Mouse (Mus musculus) intestine, embryonic 14.5 days (tissue): ENCODE measurements around the gene Mfsd11. TPM values are rescaled to one million over a fixed set of nuclear protein-coding genes. Genes with fewer than 3 reads are reported as not detected.
"Not testable (repeated sequence)": the region's sequence is repeated elsewhere in the genome, so short reads cannot be mapped to it uniquely, and the experiment has no call there.

Experiments used
- ATAC-seq: fragments of 200-750 bp; cut with Nextera tagmentation; replicated peaks from 2 replicates; pipeline ENCODE4 v1.8.0; 2017; ENCODE audit warnings: low read depth, moderate number of reproducible peaks, moderate TSS enrichment, moderate library complexity; ENCODE audit not compliant: low FRiP score, low TSS enrichment
- DNase-seq: peaks from one replicate; pipeline ENCODE4 v3.0.0-alpha.2; 2018; ENCODE audit warnings: low spot score
- H3K27ac ChIP-seq: fragments of 300-500 bp; sonication (generic); 2 replicates; pipeline ENCODE4 v1.5.1; 2014; ENCODE audit warnings: low read depth, mild to moderate bottlenecking, control low read depth
- H3K27me3 ChIP-seq: fragments of 300-500 bp; sonication (generic); replicated peaks from 2 replicates; pipeline ENCODE4 v1.6.1; 2014; ENCODE audit warnings: low read length, control low read depth; ENCODE audit not compliant: control insufficient read depth, insufficient read depth
- H3K36me3 ChIP-seq: fragments of 300-500 bp; sonication (generic); 2 replicates; pipeline ENCODE4 v1.6.1; 2014; ENCODE audit warnings: low read length, control low read depth; ENCODE audit not compliant: control insufficient read depth, insufficient read depth
- H3K4me1 ChIP-seq: fragments of 300-500 bp; sonication (generic); replicated peaks from 2 replicates; pipeline ENCODE4 v1.6.1; 2014; ENCODE audit warnings: low read length, control low read depth, mixed read lengths; ENCODE audit not compliant: control insufficient read depth, insufficient read depth
- H3K4me2 ChIP-seq: fragments of 300-500 bp; sonication (generic); 2 replicates; pipeline ENCODE4 v1.6.1; 2014; ENCODE audit warnings: low read length
- H3K4me3 ChIP-seq: fragments of 300-500 bp; sonication (generic); 2 replicates; pipeline ENCODE4 v1.5.1; 2014; ENCODE audit warnings: low read depth, low read length, control low read depth, mixed read lengths
- H3K9ac ChIP-seq: fragments of 300-500 bp; sonication (generic); 2 replicates; pipeline ENCODE4 v1.6.1; 2014; ENCODE audit warnings: mild to moderate bottlenecking, low read length
- H3K9me3 ChIP-seq: fragments of 300-500 bp; sonication (generic); 2 replicates; pipeline ENCODE4 v1.6.1; 2016; ENCODE audit warnings: low read length, control low read depth; ENCODE audit not compliant: control insufficient read depth
- WGBS: fragments of 180-500 bp; shearing (Covaris S2); extraction: QIAGEN DNeasy Blood & Tissue Kit; methylation state at CpG from one replicate; pipeline ENCODE4 v1.1.7; 2014; 5-methylcytosine and 5-hydroxymethylcytosine counted together
- polyA plus RNA-seq: library from polyadenylated mRNA; unstranded; fragments of >200 nt; fragmentation: Nextera tagmentation; extraction: Ambion mirVana; gene quantifications from 2 replicates; pipeline ENCODE4 v1.2.1, GENCODE M21; 2014

Gene Mfsd11
- polyA plus RNA-seq, 1 experiment from 2014 or later, result 29.1 TPM

DNA sequence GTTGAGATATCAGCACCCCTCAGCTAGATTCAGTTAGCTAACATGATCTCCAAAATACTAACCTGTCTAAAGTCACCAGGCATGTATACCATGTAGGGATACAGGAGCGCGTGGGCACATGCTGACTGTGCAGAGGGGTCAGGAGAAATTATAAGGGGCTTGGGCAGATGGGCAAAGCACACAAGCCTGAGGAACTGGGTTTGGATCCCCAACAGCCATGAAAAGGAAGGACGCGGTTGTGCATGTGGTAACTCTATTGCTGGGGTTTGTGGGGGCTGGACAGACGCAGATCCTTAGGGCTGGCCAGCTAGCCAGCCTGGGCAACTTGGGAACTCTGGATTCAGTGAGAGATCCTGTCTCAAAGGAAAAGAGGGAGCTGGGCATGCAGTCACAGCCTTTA is 34.7 kb upstream of the Mfsd11 start:
- Histone ChIP-seq H3K9me3 (no peaks in the 10 kb centered on the region), H3K36me3 (no peaks in the 10 kb centered on the region), H3K27me3 (no peaks in the 10 kb centered on the region), H3K27ac (no peak overlapping the region), H3K4me3 (no peak overlapping the region), H3K4me1 (peaks cover 40% of the 10 kb centered on the region), H3K4me2 (no peak overlapping the region), H3K9ac (no peak overlapping the region)
- ATAC-seq (no peak), DNase-seq (no peak)
- 98% methylated on average over 5 of the region's 5 CpGs for WGBS

DNA sequence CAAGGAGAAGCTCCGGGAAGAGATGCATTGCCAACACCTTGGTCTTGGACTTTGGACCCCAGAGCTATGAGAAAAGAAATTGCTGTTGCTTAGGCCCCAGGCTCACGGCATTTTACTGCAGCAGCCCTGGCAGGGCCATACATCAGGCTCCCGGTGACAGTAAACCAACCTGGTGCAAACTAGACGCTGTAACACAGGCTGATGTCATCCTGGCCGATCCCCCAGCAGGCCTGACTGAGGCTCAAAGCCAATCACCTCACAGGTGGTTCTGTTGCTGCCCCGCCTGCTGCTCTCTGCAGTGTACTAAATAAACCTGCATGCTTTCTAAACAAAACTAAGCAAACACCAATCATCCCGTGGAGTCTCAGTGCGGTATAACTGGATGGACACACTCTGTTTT is 33.5 kb upstream of the Mfsd11 start:
- Histone ChIP-seq H3K27ac (peak overlapping the region; percentile 57; the same call in 1 of the 2 replicates), H3K4me2 (no peak overlapping the region), H3K27me3 (no peaks in the 10 kb centered on the region), H3K9me3 (no peaks in the 10 kb centered on the region), H3K4me3 (no peak overlapping the region), H3K36me3 (no peaks in the 10 kb centered on the region), H3K9ac (no peak overlapping the region), H3K4me1 (peaks cover 29% of the 10 kb centered on the region)
- no peak for DNase-seq
- peak; percentile 67; the same call in 1 of the 2 replicates for ATAC-seq
- WGBS, result 33% methylated on average over 8 of the region's 8 CpGs

DNA sequence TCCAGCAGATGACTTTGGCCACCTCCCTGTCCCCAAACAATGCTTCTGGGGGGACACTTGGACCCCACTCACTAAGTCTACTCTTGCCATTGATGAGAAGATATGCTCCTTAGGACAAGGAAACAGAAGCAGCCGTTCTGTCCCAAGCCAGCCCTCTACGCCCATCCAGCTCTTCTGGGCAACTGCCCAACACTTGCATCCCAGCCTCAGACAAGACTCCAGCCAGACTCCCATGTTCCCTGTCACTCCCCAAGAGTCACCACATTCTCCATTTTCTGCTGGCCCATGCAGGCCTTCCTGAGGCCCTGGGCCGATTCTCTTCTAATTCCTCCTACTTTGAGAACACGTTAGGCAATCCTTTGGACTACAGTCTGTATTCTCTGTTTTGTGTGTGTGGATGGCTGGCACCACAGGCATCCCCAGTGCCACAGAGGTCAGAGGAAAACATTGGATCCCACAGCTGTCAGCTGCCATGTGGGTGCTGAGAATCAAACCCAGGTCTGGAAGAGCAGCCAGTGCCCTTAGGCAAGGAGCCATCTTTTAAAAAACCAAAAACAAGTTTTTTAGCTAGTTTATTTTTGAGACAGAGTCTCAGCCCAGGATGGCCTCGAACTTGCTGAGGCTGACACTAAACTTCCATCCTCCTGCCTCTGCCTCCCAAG is 32.2 kb upstream of the Mfsd11 start:
- ATAC-seq, result no peak
- WGBS, result 88% methylated on average over 5 of the region's 5 CpGs

DNA sequence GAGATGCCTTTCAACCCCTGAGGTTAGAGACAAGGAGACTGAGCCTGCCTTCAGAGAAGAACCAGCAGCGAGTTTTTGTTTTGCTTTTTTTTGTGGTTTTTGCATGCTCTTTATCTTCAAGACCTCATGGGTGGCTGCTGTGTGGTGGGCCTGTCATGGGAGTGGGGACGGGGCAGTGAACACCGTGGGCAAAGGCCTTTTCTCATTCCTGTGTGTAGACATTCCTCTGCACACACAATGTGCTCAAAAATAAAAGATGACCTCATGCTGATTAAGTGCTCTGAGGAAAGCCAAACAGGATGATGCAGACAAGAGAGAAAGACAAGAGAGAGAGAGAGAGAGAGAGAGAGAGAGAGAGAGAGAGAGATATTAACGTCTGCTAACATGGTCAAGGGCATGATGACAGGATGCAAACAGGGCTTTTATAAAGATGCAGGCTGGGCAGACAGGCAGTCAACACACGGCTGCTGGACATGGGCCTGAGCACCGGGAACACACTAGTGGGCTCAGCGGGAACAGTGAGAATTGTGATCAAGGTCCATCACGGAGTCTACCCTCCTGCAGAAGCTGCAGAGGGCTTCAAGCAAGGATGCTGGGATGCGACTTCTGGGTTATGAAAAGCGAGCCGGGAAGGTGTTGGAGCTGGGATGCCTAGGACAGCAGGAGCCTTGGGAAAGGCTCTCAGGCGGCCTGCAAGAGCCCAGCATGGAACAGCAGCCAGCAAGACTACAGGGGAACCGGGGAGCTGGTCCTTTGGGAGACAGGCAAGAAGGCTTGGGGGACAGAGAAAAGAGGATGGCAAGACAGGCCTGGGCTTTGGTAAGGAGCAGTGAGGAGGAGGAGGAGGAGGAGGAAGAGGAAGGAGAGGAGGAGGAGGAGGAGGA is 30.9 kb upstream of the Mfsd11 start:
- H3K9ac ChIP-seq, result no peak overlapping the region
- no peak overlapping the region for H3K4me2 ChIP-seq
- ATAC-seq (no peak), DNase-seq (no peak)
- H3K27me3 ChIP-seq, result no peaks in the 10 kb centered on the region
- H3K27ac ChIP-seq, result no peak overlapping the region; the same call in 1 of the 2 replicates
- 60% methylated on average over 13 of the region's 13 CpGs for WGBS
- H3K36me3 ChIP-seq, result no peaks in the 10 kb centered on the region
- H3K4me1 ChIP-seq, result peaks cover 21% of the 10 kb centered on the region
- no peak overlapping the region for H3K4me3 ChIP-seq
- H3K9me3 ChIP-seq, result no peaks in the 10 kb centered on the region

More for the DNA sequence above, 32.2 kb upstream of the Mfsd11 start:
- no peak overlapping the region for H3K9ac ChIP-seq
- H3K27ac ChIP-seq, result no peak overlapping the region
- no peaks in the 10 kb centered on the region for H3K9me3 ChIP-seq
- no peak overlapping the region for H3K4me2 ChIP-seq
- DNase-seq, result no peak
- H3K36me3 ChIP-seq, result no peaks in the 10 kb centered on the region
- H3K4me1 ChIP-seq, result peaks cover 15% of the 10 kb centered on the region
- no peaks in the 10 kb centered on the region for H3K27me3 ChIP-seq
- H3K4me3 ChIP-seq, result no peak overlapping the region

DNA sequence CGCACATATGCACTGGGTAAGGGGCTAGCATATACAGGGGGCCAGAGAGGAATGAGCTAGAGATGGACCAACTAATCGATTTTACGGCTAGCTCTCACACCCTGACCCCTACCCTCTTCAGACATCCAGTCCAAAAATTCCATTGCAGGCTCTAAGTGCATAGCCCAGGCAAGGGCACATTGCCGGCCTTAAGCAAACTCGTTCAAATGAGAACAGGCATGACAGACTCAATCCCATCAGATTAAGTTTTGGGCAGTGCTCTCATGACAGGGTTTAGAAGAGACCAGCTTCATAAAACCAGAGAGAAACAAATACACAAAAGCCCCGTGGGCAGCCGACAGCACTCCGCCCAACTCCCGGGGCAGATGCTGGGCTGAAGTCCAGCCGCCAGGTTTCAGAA is 30.0 kb upstream of the Mfsd11 start:
- WGBS, result 53% methylated on average over 10 of the region's 10 CpGs
- Histone ChIP-seq H3K27ac (no peak overlapping the region), H3K9ac (no peak overlapping the region), H3K27me3 (no peaks in the 10 kb centered on the region), H3K4me1 (peaks cover 30% of the 10 kb centered on the region), H3K4me2 (no peak overlapping the region), H3K4me3 (no peak overlapping the region), H3K9me3 (no peaks in the 10 kb centered on the region), H3K36me3 (no peaks in the 10 kb centered on the region)
- ATAC-seq, result no peak
- no peak for DNase-seq

DNA sequence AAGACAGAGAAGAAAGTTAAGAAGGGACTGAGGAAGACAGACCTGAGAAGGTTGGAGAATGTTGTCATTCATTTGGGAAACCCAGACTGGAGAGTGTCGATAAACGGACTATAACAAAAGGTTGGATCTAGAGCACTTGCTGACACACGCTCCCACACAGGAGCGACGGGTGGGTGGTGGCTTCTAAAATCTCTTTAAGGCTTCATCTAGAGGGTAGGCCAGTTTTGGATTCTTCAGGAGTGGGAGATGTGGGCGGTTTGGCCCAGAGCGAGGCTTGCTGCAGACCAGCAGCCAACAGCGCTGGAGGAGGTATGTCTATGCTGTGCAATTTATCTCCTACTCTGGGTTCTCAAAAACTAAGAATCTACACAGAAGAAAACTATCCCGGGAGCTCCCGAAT is 29.6 kb upstream of the Mfsd11 start:
- no peaks in the 10 kb centered on the region for H3K36me3 ChIP-seq
- DNase-seq, result no peak
- H3K27me3 ChIP-seq, result no peaks in the 10 kb centered on the region
- ATAC-seq, result no peak
- no peak overlapping the region for H3K4me3 ChIP-seq
- H3K4me1 ChIP-seq, result peaks cover 30% of the 10 kb centered on the region
- no peak overlapping the region for H3K4me2 ChIP-seq
- WGBS, result 86% methylated on average over 10 of the region's 10 CpGs
- no peak overlapping the region for H3K9ac ChIP-seq
- H3K27ac ChIP-seq, result no peak overlapping the region
- no peaks in the 10 kb centered on the region for H3K9me3 ChIP-seq

DNA sequence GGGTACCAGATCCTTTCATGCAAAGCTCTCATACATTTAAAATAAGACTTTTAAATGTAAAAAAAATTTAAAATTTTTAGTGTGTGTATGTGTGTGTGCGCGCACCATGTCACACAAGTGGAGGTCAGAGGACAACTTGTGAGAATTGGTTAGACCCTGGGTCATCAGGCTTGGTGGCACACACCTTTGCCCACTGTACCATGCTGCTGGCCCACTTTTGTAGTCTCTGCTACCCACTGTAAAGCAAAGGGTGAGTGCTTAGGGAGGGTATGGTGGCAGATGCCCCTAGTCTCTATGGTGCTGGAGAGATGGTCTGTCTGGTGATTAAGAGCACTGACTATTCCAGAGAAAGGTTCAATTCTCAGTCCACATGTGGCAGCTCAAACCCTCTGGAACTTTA is 29.0 kb upstream of the Mfsd11 start:
- H3K27me3 ChIP-seq, result no peaks in the 10 kb centered on the region
- no peak overlapping the region for H3K27ac ChIP-seq
- ATAC-seq (no peak), DNase-seq (no peak)
- H3K9ac ChIP-seq, result no peak overlapping the region
- no peak overlapping the region for H3K4me2 ChIP-seq
- 98% methylated on average over 2 of the region's 2 CpGs for WGBS
- peaks cover 30% of the 10 kb centered on the region for H3K4me1 ChIP-seq
- no peak overlapping the region for H3K4me3 ChIP-seq
- no peaks in the 10 kb centered on the region for H3K36me3 ChIP-seq
- no peaks in the 10 kb centered on the region for H3K9me3 ChIP-seq

DNA sequence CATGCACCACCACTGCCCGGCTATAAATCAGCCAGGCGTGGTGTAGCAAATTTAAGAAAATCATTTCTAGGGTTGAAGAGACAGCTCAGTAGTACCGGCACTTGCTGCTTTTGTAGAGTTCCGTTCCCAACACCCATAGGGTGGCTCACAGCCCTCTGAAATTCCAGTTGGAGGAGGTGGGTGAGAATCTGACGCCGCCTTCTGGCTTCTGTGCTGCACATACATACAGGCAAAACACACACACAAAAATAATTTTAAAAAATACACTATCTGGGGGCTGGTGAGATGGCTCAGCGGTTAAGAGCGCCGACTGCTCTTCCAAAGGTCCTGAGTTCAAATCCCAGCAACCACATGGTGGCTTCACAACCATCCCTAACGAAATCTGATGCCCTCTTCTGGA is 28.4 kb upstream of the Mfsd11 start:
- not testable (repeated sequence) for H3K4me2 ChIP-seq, H3K9ac ChIP-seq, H3K27me3 ChIP-seq, H3K36me3 ChIP-seq, H3K27ac ChIP-seq, H3K9me3 ChIP-seq, DNase-seq, ATAC-seq, H3K4me3 ChIP-seq
- WGBS, result 96% methylated on average over 10 of the region's 10 CpGs
- H3K4me1 ChIP-seq, result peaks cover 32% of the 10 kb centered on the region
